Mouse (Mus musculus) megakaryocyte, embryonic 14.5 days (primary cell): ENCODE measurements around the gene Adam25.

Experiments
- FLI1 ChIP-seq: IDR thresholded peaks from 2 replicates; pipeline ENCODE4 v1.6.1; 2012; ENCODE audit warnings: low read length, inconsistent platforms, mixed read lengths
- GATA1 ChIP-seq: IDR thresholded peaks from 3 replicates; pipeline ENCODE4 v1.6.1; 2012; ENCODE audit warnings: mixed read lengths, low read length, inconsistent platforms, borderline replicate concordance

- TF ChIP-seq GATA1 (no peak), FLI1 (no peak)
These were observed 51.5 kb downstream of the Adam25 start for GRCm38 (mm10) chr8:40803379-40804079.
